Mouse (Mus musculus): ENCODE measurements around the gene Gm4778. TPM values are rescaled to one million over a fixed set of nuclear protein-coding genes. Genes with fewer than 3 reads are reported as not detected.

Gene Gm4778
- not detected for total RNA-seq (2023)

DNA sequence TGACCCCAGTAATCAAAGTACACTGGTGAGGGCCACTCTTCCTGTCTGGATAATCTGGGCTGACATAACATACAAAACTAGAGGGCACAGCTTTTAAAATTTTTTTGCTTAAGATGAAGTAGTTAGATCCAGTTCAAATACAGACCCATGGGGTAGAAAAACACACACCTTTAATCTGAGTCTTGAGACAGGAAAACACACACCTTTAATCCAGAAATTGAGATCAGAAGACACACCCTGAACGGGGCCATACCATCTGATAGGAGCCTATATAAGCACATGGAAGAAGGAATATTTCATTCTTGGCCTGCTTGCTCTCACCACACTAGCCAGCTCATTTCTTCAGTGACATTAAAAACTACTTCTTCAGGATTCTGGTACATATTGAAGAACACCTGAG is at the start of gene Gm4778:
Gm4778 (plus strand) TSS at position 301 of the 400 bp plus-strand sequence.

GRCm38 (mm10) chr3:94309633-94310363 is 46.0 kb downstream of the Gm4778 start, which contains the start of gene Them4:
Gene Them4 (plus strand): TSS chr3:94310089.

Other genes with a start within 250 kb of the Gm4778 start
- gene Gm9125, start 209.2 kb upstream of the Gm4778 start, total RNA-seq (2023) = not detected
- not detected for gene Gm10697, start 191.4 kb upstream of the Gm4778 start, total RNA-seq (2023)
- gene Gm10696, start 85.8 kb upstream of the Gm4778 start, total RNA-seq (2023) = not detected
- gene Gm5286, start 67.3 kb upstream of the Gm4778 start, total RNA-seq (2023) = not detected
- 1 to 10 TPM in 1 of 2 experiments, under 1 TPM in 1; 0.90 to 1.2 TPM for gene Them4, start 46.1 kb downstream of the Gm4778 start, total RNA-seq (2023)
- not detected for gene Them5, start 78.1 kb downstream of the Gm4778 start, total RNA-seq (2023)
- not detected for gene C2cd4d, start 98.4 kb downstream of the Gm4778 start, total RNA-seq (2023)
- gene Rorc, start 108.8 kb downstream of the Gm4778 start, total RNA-seq (2023) = not detected
- gene Lingo4, start 134.5 kb downstream of the Gm4778 start, total RNA-seq (2023) = not detected
- 1 to 10 TPM in 1 of 2 experiments, under 1 TPM in 1; 0.88 to 1.4 TPM for gene Tdrkh, start 149.2 kb downstream of the Gm4778 start, total RNA-seq (2023)
- 10 to 100 TPM; 16.7 to 20.0 TPM for gene Mrpl9, start 179.3 kb downstream of the Gm4778 start, total RNA-seq (2023)
- not detected for gene Oaz3, start 179.9 kb downstream of the Gm4778 start, total RNA-seq (2023)
- not detected for gene Celf3, start 214.3 kb downstream of the Gm4778 start, total RNA-seq (2023)
- gene Riiad1, start 216.3 kb downstream of the Gm4778 start, total RNA-seq (2023) = 1 to 10 TPM in 1 of 2 experiments, not detected in 1; 2.6 TPM